Mouse (Mus musculus) c-Kit-positive CD71-positive TER-119-positive erythroid progenitor cells, embryonic 14.5 days (primary cell): ENCODE results near the gene Knl1.
"Not testable (repeated sequence)": the region's sequence is repeated elsewhere in the genome, so short reads cannot be mapped to it uniquely, and the experiment has no call there.

ENCODE experiments used
- DNase-seq: peaks from one replicate; pipeline ENCODE4 v3.0.0-alpha.2; 2013; ENCODE audit warnings: low spot score

Gene Knl1

DNA sequence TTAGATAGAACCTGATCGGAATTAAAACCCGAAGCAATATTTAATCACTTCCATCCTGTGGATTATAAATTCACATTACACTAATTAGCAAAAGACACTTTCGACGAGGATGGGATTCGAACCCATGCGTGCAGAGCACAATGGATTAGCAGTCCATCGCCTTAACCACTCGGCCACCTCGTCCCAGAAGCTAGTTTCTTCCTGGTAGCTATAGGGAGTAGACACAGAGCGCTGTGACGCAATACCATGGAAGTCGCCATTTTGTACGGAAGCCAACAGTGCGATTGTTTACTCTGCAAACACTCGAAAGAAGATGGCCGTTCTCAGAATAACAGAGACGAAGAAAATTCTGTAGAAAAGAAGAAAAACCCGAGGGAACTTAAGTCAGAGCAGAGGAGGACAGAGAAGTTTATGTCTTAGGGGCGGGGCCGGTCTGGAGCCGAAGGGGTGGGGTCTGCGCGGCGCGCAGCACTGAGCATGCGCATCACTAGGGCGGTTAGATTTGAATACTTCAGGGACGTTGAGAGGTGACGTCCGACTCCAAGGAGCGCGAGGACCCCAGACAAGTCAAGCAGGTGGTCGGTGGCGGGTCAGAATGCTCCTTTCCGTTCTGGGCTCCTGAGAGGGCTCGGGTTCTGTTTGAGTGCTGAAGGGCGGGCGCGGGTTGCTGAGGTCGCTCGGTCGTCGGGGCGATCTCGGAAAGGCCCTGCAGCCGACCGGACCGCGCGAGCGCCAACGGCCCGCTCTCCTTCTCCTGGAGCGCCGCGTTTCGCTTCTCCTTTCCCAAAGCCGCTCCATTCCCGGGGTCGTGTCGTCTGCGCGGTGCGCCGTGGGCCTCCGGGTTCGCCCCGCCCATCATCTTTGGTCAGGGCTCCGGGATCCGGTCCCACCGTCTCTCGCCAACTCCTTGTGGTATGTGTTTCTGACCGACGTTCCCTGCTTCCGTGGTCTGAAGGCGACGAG, at the start of gene Knl1:
Knl1 (plus strand) TSS at position 471 of the 963 bp plus-strand sequence.
- peak; percentile 99 for DNase-seq

DNA sequence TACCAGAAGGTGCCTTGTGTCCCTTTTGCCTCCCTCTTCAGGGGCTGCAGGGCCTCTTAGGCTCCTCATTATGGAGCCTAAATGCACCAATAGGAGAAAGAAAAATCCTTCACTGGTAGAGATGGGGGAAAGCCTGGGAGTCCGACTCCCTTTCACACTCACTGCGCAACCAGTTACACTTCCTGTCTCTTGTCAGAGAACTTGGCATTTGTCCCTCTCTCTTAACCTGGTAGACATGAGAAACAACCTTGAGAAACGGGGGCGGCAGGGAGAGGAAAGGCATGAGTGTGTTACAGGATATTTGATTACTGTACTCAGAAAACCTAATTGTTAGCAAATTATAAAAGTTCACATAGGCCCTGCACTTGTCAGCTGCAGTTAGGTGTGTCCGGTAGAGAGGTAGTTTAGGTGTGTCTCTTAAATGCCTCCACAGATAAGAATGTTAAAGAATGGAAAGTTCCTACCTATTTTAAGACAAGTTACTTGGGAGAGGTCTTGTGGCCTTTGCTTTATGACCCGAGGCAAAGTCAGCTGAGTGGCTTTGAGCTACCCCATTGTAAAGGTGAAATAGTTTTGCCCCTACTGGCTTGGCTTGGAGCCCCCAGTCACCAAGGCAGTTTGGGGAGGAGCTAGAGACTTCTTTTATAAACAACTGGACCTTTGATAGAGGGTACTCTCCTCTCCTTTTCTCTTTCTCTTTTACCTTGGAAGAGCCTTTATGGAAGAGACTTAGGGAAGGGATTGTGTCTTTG, 48.6 kb upstream of the Knl1 start:
- no peak for DNase-seq

DNA sequence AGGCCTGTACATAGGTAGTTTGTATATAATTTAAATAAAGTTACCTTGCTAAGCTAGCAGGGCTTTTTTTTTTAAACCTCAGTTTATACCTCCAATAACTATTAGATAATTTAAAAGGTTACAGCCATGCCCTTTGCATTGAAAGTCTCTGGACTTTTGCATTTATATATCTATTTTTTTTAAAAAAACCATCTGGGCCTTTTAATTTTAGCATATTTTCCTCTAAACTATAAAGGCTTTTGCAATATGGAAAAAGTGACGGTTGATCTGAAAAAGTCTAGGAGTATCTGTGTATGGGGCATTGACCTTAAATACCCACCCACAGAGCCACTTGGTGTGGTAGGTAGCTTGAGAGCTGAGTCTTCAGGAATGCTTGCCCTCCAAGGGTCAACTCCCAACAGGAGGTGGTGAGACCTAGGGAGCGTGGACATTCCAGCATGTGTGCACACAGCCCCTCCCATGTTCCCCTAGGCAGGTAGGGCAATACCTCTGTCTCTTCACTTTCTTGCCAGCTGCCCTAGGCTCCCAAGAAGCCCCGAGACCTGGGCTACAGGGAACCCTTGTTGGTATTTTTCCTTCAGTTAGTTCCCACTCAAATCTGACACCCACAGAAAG, 47.8 kb upstream of the Knl1 start:
- DNase-seq, result no peak

DNA sequence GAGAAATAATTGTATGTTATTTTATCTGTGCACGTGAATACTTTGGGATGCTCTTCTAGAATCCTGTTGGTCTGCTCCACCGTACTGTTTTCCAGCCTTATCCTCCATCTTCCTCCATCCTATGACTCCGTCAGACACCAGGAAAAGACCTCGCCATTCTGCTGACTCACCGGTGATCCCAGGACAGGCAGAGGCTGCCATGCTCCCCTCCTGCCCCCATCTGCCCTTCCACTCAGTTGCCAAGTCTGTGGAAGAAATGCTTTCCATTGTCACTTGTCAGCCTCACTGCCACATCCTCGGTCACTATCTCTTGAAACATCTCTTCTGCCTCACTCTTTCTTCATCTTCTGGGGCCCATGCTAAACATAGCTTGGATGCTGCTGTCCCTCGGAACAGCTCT, 40.0 kb upstream of the Knl1 start:
- DNase-seq, result no peak

DNA sequence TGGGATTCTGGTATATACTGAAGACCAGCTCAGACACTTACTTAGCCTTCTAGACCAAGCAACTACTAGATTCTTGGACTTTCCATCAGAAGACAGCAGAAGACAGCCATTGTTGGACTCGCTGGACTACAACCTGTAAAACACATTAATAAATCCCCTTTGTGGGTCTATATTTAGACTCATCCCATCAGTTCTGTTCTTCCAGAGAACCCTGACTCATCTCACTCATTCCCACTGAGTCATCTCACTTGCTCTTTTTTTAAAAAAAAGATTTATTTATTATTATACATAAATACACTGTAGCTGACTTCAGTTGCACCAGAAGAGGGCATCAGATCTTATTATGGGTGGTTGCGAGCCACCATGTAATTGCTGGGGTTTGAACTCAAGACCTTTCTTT, 37.5 kb upstream of the Knl1 start:
- DNase-seq, result no peak

DNA sequence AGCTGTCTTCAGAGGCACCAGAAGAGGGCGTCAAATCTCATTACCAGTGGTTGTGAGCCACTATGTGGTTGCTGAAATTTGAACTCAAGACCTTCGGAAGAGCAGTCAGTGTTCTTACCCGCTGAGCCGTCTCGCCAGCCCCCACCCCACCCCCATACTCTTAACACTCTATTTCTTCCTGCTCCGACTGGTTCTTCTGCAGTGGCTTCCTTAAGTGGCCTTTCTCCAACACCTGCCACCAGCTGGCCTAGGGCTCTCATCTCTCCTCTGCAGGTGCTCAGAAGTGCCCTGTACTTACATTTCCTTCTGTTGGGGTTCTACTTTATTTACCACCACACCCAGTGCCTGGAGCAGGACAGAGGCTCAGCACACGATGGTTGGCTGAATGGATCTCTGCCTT, 31.9 kb upstream of the Knl1 start:
- no peak for DNase-seq

DNA sequence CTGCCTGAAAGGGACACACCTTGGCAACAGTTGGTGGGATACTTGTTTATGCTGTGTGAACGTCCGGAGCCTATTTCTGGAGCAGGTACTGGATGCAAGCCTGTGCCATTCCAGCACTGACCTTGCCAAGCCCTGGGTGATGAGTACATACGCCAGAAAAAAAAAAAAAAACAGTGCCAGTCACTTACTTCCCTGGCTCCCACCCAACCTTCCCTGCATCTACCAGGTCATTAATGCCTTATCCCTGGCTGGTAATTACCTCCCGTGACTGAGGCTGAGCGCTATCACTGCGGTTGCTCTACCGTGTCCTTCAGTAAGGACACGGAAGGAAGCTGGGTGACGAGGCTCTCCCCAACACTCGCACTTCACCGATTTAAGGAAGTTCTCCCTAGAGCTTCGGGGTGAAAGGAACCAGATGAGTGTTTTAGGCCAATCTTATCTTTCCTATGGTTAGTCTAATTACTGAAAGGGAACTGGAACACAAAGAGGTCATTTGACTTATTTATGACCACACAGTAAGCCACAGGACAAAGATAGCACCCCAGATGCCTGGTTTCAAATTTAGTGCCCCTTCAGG, 31.2 kb upstream of the Knl1 start:
- DNase-seq, result no peak

DNA sequence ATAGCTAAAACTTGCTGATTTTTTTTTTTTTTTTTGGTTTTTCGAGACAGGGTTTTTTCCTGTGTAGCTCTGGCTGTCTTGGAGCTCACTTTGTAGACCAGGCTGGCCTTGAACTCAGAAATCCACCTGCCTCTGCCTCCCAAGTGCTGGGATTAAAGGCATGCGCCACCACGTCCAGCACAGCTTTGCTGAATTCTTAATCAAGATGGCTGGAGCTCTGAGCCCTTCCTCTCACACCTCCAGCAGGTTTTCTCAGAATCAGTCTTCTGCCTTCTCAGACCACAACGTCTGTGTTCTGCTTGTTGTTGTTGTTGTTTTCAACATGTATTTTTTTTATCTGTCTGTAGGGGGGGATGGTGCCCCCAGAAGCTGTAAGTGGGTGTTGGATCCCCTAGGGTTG, 30.6 kb upstream of the Knl1 start:
- DNase-seq, result not testable (repeated sequence)

DNA sequence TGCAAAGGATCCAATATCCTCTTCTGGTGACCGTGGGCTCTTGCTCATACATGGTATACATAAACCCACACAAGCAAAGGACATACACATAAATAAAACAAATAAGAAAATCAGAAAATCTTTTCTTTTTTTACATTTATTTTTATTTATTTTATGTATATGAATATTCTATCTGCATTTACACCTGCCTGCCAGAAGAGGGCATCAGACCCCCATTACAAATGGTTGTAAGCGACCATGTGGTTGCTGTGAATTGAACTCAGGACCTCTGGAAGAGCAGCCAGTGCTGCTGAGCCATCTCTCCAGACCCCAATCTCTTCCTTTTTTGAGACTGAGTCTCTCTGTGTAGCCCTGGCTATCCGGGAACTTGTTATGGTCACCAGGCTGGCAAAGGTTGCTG, 29.3 kb upstream of the Knl1 start:
- DNase-seq, result no peak

DNA sequence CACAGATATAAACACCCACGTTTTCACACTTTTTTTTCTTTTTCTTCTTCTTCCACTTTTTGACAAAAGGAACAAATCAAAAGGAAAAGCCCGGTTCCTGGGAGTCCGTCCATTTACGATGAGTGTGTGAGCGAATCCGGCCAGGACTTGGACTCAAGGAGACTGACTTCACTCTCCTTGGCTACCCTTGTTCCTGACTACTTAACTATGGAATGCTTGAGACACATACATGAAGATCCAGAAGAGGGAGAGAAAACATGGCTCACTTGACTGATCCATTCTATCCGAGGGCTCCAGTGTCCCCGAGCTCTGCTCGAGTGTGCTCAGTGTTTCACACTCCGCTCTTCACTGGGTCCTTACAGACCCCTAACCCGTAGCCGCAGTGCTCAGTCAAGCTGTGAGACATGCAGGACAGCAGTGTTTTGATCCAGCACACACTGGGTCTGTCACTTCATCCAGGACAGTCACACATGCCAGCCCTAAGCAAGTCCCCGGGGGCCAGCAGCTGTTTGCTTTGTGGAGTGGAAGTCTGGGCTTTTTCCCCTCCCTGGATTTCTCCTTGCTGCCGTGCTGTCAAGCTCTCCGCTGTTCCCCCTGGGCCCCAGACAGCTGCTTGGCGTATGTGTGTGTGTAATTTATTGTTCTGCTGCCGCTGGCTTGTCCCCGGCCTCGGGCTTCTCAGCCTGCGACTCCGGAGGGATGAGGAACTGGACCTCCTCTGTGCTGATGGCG, 28.4 kb upstream of the Knl1 start:
- no peak for DNase-seq

DNA sequence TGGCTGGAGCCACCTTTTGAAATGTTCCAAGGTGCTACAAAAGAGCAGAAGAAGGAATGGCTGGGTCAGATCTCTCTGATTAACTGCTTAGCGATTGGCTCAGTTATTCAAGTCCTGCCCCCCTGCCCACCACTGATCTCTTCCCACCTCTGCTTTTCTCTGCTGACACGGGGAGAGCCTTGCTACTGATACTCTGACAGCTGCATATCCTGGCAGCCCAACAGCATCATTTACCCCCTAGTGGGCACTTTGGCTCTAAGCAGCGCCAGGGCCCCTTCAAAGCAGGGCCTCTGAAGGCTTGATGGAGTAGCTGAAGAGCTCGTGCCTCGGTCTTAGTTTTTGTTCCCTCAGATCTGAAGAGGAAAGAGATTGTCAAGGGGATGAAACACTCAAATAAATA, 27.8 kb upstream of the Knl1 start:
- no peak for DNase-seq

DNA sequence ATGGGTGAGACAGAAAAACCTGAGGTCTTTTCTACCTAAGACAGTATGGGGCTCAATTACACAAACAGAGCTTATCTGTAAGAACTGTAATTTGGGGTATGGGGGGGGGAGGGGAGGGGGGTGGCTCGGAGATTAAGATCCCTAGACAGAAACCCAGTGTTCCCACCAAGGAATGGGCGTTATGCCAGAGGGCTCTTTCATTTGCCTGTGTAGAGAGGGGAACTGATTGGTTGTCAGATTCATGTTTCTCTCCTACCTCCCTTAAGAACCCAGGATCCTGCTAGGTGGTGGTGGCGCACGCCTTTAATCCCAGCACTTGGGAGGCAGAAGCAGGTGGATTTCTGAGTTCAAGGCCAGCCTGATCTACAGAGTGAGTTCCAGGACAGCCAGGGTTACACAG, 27.4 kb upstream of the Knl1 start:
- no peak for DNase-seq

DNA sequence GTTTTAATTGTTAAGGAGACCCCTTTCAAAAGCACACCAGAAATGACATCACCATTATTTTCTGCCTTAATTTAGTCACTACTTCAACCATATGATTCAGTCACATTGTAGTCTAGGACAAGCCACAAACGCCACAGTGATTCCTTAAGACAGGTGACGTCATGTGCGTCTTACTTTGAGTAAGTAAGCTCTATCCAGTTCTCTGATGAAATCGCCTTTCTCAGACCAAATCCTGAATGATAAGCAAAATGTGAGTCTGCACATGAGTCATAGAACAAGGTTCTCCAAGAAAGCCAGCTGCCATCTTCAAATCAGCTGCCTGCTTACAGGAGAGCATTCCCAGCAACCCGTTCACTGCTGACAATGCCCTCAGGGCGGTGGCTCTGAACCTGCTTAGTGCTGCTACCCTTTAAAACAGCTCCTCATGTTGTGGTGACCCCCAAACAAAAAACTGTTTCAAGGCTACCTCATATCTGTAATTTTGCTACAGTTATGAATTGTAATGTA, 23.7 kb upstream of the Knl1 start:
- no peak for DNase-seq

DNA sequence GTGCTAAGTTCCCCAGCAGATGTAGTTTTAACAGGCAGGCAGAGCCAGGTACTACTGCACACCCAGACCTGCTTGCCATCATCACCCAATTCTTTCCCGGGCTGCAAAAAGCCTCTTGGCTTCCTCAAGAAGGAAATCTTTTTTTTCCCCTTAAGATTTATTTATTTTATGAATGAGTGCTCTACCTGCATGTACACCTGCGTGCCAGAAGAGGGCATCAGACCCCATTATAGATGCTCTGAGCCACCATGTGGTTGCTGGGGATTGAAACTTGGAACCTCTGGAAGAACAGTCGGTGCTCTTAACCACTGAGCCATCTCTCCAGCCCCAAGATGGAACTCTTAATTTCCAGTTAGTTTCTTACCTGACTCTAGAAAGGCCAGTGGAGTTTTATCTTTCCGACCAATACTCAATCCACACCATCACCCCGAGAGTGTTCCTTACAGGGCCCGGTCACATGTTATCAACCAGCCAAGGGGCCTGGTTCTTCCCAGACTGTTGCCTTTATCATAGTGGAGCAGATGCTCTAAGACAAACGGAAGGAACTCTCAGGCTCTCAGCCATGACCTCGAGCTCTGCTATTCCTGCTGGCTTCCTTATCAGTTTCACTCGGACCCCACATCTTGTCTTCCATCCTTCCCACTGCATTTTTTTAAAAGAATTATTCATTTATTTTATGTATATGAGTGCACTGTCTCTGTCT, 22.2 kb upstream of the Knl1 start:
- DNase-seq, result peak; percentile 84

DNA sequence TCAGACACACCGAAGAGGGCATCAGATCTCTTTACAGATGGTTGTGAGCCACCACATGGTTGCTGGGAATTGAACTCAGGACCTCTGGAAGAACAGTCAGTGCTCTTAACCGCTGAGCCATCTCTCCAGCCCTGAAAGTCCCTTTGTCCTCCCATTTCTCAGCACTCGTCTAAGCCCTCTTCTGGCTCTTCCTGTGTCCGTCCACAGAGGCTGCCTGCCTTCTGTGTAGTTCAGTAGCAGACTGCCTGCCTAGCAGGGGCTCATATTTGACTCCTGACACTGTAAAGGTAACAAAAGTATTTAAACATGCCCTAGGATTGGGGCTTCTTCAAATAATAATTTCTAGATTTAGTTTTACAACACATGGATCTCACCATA, 21.7 kb upstream of the Knl1 start:
- no peak for DNase-seq

DNA sequence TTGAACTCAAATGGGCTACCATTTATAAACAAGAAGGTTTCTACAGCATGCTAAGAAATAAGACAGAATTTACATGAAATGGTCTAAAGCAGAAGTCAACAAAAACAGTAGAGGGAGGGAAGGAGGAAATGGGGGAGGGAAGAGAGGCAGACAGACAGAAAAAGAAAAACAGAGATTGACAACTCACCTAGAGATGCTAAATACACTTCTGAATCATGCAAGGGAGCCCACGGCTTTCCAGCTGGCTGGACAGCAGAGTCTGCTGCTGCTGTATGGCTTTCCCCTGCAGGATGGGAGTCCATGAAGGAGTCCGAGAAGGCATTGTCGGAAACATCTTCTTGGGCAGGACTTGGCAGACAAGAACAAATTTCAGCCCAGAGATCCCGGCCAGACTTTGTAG, 20.0 kb upstream of the Knl1 start:
- no peak for DNase-seq

DNA sequence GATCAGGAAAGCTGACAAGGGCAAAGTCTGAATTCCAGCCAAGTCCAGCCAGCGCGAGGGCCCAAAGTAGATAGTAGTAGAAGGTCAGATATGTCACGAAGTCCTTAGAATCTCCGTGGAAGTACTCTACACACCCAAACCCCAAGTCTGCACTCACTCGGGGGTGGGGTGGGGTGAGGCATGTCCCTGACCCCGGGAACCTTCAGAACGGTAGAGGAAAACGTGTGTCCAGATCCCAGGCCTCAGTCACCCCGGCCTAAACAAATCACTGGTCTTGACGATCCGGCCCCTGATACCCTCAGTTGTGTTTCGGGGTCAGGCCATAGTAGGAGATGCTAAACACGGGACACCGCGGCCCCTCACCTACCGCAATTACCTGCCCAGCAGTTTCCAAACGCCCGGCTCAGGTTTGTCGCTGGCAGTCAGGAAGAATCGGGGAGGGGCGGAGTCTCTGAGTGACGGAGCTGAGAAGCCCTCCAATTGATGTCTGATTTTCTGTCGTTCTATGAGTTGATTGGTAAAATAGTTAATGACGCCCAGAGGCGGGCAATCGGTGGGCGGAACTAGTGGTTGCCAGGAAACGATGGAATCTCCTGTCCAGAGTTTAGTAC, 17.9 kb upstream of the Knl1 start, which contains the start of gene Ccdc32:
Ccdc32 (minus strand) TSS at position 453 of the 611 bp plus-strand sequence.
- DNase-seq, result peak; percentile 94

DNA sequence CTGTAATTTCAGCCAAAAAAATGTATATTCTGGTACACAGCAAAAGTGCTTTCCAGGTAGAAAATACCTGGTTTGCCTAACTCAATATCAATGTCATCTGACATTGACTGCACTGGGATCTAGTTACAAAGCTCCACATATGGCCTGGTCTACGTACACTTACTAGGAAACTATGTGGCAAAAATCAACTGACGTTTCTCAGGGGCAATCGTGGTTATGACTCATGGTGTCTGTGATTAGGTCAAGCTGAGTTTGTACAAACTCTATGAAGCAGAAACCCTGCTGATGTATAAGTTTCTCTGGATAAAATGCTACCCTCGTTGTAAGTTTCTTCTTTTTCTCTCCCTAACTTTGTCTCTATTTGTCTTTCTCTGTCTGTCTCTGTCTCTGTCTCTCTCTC, 14.7 kb upstream of the Knl1 start:
- no peak for DNase-seq

DNA sequence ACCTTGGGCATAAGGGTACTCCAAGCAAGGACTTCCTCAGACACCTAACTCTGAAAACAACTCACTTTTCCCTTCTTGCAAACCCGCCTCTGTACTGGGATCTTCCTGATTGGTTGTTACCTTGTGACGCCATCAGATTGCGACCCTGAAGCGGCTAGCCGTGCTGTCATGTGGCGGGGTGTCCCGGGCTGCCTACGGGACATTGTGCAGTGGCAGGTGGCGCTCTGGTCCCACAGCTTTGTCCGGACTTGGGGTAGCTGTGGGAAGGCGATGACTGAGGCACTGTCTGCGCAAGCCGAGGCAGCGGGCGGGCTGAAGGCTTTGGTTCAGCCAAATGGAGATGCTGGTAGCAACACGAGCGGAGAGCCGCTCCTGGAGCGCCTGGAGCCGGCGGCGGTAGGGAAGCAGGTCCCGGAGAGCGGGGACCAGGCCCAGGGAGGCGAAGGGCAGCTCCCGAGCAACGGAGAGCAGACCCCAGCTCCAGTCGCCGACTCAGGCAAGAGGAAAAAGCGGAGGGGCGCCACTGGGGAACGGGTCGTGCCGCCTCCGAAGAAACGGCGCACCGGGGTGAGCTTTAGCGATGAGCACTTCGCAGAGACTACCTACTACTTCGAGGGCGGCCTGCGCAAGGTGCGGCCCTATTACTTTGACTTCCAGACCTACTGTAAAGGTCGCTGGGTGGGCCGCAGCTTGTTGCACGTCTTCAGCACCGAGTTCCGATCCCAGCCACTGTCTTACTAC, 12.1 kb upstream of the Knl1 start, which contains the start of gene Rpusd2:
Rpusd2 (plus strand) TSS at position 135 of the 741 bp plus-strand sequence.
- peak; percentile 97 for DNase-seq

DNA sequence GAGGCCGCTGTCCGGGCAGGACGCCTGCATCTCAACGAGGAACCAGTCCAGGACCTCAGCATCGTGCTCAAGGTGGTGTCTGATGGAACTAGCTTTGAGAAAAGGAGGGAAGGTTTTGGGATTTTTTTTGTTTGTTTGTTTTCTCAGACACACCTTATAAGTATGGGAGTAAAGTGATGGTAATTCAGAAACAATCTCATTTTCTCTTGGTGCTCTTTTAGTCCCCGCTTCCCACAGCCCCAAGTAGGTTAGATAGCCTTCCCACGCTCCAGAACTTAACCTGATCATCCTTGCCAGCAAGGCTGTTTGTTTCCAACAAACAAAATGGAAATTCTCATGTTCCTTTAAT, 11.5 kb upstream of the Knl1 start:
- DNase-seq, result no peak
